Mouse (Mus musculus) small intestine, adult 2 months (tissue): ENCODE measurements around the gene Itpr3. TPM values are rescaled to one million over a fixed set of nuclear protein-coding genes. Genes with fewer than 3 reads are reported as not detected.

ENCODE experiments used
- H3K27ac ChIP-seq: fragments of 200-500 bp; 2 replicates; pipeline ENCODE4 v1.5.1; 2012; ENCODE audit warnings: low read depth, low read length, control low read depth, inconsistent platforms; ENCODE audit not compliant: insufficient read depth
- H3K27me3 ChIP-seq: fragments of 200-500 bp; 2 replicates; pipeline ENCODE4 v1.6.1; 2012; ENCODE audit warnings: mild to moderate bottlenecking, moderate library complexity, low read length, inconsistent platforms; ENCODE audit not compliant: control insufficient read depth, insufficient read depth
- H3K36me3 ChIP-seq: fragments of 200-500 bp; 2 replicates; pipeline ENCODE4 v1.6.1; 2012; ENCODE audit warnings: mild to moderate bottlenecking, low read length, control low read depth, inconsistent platforms; ENCODE audit not compliant: control insufficient read depth, insufficient read depth
- H3K4me1 ChIP-seq: fragments of 200-500 bp; 2 replicates; pipeline ENCODE4 v1.6.1; 2012; ENCODE audit warnings: low read length, inconsistent platforms, mixed read lengths; ENCODE audit not compliant: control insufficient read depth, insufficient read depth, insufficient read length
- H3K4me3 ChIP-seq: fragments of 200-500 bp; 2 replicates; pipeline ENCODE4 v1.5.1; 2012; ENCODE audit warnings: low read depth, mild to moderate bottlenecking, control low read depth, inconsistent platforms, low read length, moderate library complexity
- CTCF ChIP-seq: fragments of 200-500 bp; IDR thresholded peaks from 2 replicates; pipeline ENCODE4 v1.5.1; 2012; ENCODE audit warnings: low read depth, mild to moderate bottlenecking, control low read depth, inconsistent platforms, low read length, moderate library complexity, mixed read lengths; ENCODE audit not compliant: insufficient replicate concordance, insufficient read length; ENCODE audit errors: extremely low read depth
- POLR2A ChIP-seq: fragments of 200-500 bp; IDR thresholded peaks from 2 replicates; pipeline ENCODE4 v1.6.1; 2012; ENCODE audit warnings: low read depth, mild to moderate bottlenecking, control low read depth, inconsistent platforms, low read length, moderate library complexity
- WGBS: fragments of 180-500 bp; shearing (Covaris S2); methylation state at CpG from one replicate; pipeline ENCODE4 v1.1.7; 2018; 5-methylcytosine and 5-hydroxymethylcytosine counted together
- polyA plus RNA-seq: library from polyadenylated mRNA; depleted of rRNA; stranded (reverse); fragments of >200 nt; gene quantifications from 2 replicates; pipeline ENCODE4 v1.2.3, GENCODE M21; 2012

Gene Itpr3
- polyA plus RNA-seq, 1 experiment = 66.7 TPM

- no peak overlapping the region for H3K27ac ChIP-seq
- 82% methylated on average over 9 of the region's 9 CpGs for WGBS
- peaks cover 6% of the 10 kb centered on the region for H3K4me1 ChIP-seq
Measured at GRCm38 (mm10) chr17:27138396-27138795, 81.3 kb downstream of the Itpr3 start.

DNA sequence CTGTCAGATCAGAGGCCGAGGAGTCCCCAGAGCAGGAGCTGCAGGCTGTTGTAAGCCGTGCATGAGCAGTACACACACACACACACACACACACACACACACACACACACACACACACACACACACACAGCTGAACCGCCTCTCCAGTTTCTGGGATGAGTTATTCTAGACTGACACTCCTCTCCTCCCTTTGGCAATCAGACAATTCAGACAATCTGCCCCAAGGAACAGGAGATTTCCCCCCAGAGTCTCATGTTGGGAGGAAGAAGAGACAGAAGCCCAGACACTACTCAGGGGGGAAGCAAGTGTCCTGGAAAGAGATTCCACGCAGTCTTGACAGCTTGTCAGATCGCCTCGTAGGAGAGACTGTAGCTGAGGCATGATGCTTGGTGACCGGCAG is 82.2 kb downstream of the Itpr3 start:
- Histone ChIP-seq H3K4me3 (no peak overlapping the region), H3K27me3 (no peaks in the 10 kb centered on the region), H3K36me3 (no peaks in the 10 kb centered on the region), H3K27ac (no peak overlapping the region), H3K4me1 (0 out of 2 replicates have a peak, but pooled peaks cover 3% of the 10 kb centered on the region)
- TF ChIP-seq CTCF (no peak), POLR2A (no peak)
- 69% methylated on average over 7 of the region's 7 CpGs for WGBS

More at GRCm38 (mm10) chr17:27138396-27138795, 81.3 kb downstream of the Itpr3 start:
- H3K27me3 ChIP-seq = no peaks in the 10 kb centered on the region
- H3K36me3 ChIP-seq = no peaks in the 10 kb centered on the region
- H3K4me3 ChIP-seq = no peak overlapping the region
- TF ChIP-seq CTCF (no peak), POLR2A (no peak)

DNA sequence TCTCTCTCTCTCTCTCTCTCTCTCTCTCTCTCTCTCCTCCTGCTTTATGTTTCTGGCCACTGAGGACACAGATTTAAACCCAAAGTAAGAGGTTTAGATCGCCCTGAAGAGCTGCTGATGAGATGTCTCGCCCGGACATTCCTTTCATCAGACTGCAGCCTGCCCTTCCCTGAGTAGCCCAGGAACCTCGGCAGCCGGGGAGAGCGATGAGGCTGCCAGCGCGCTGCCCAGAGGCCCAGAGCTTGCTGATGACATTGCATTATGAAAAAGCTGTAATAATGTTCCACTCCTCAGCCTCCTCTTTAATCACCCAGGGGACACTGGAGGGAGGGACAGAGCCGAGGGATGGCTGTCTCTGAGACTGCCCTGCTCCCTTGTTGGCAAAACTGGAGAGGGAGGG is 83.2 kb downstream of the Itpr3 start:
- TF ChIP-seq POLR2A = no peak
- TF ChIP-seq CTCF = no peak
- 77% methylated on average over 9 of the region's 9 CpGs for WGBS
- Histone ChIP-seq H3K27ac (no peak overlapping the region), H3K4me1 (0 out of 2 replicates have a peak, but pooled peaks cover 3% of the 10 kb centered on the region), H3K27me3 (no peaks in the 10 kb centered on the region), H3K4me3 (no peak overlapping the region), H3K36me3 (no peaks in the 10 kb centered on the region)

DNA sequence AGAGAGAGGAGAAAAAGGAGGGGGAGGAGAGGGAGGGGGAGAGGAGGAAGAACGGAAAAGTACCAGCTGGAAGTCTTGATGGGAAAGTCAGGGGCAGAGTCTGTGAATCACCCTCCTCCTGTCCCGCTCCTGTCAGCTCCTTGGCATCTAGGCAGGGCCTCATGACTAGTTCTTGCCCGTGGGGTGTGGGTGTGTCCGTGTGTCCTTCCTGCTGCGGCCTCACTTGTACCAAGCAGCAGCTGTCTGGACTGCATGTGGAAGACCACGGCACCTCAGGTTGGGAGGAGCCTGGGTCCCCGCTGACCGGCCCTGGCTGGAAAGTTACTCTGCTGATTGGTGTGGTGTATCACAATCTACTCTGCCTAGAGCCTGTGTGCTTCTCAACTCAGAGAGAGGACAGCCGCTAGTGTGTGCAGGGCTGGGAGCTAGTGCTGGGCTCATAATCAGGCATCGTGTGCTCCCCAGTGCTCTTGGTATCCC is 84.9 kb downstream of the Itpr3 start:
- H3K4me3 ChIP-seq = no peak overlapping the region
- 0 out of 2 replicates have a peak, but pooled peaks cover 3% of the 10 kb centered on the region for H3K4me1 ChIP-seq
- no peaks in the 10 kb centered on the region for H3K36me3 ChIP-seq
- WGBS = 13% methylated on average over 10 of the region's 10 CpGs
- TF ChIP-seq POLR2A = no peak
- TF ChIP-seq CTCF = no peak
- no peaks in the 10 kb centered on the region for H3K27me3 ChIP-seq
- H3K27ac ChIP-seq = no peak overlapping the region

- 64% methylated on average over 4 of the region's 4 CpGs for WGBS
- Histone ChIP-seq H3K4me3 (no peak overlapping the region), H3K36me3 (no peaks in the 10 kb centered on the region), H3K4me1 (0 out of 2 replicates have a peak, but pooled peaks cover 3% of the 10 kb centered on the region), H3K27ac (no peak overlapping the region), H3K27me3 (no peaks in the 10 kb centered on the region)
- no peak for TF ChIP-seq CTCF
- TF ChIP-seq POLR2A = no peak
Measured at GRCm38 (mm10) chr17:27144152-27144551, 87.0 kb downstream of the Itpr3 start.

DNA sequence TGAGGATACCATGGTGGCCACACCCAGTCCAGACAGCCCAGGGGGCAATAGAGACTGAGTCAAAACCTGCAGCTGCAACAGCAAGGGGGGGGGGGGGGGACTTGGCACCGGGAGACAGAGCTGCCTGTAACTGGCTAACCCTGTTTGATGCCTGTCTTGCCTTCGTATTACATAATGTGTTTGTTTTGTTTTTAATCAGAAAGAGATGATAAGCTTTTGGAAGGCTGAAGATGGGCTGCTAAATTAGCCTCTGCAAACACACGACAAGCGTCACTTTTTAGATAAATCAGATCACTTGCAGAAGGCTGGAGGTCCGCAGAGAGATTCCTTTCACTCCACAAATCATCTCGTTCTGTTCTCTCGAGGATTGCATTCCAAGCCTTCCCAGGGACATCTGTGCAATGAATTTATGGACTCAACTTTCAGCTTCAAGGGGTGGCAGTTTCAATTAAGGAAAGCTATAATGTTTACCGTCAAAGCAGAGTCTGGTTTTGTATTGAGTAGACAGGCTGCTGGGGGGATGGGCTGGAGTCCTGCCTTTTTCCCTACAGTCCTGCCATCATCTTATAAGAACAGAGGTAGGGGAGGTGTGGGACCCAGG is 89.3 kb downstream of the Itpr3 start:
- TF ChIP-seq POLR2A (no peak), CTCF (no peak)
- no peak overlapping the region for H3K27ac ChIP-seq
- H3K27me3 ChIP-seq = no peaks in the 10 kb centered on the region
- H3K36me3 ChIP-seq = no peaks in the 10 kb centered on the region
- H3K4me3 ChIP-seq = no peak overlapping the region
- H3K4me1 ChIP-seq = 0 out of 2 replicates have a peak, but pooled peaks cover 3% of the 10 kb centered on the region
- 8% methylated on average over 8 of the region's 8 CpGs for WGBS

DNA sequence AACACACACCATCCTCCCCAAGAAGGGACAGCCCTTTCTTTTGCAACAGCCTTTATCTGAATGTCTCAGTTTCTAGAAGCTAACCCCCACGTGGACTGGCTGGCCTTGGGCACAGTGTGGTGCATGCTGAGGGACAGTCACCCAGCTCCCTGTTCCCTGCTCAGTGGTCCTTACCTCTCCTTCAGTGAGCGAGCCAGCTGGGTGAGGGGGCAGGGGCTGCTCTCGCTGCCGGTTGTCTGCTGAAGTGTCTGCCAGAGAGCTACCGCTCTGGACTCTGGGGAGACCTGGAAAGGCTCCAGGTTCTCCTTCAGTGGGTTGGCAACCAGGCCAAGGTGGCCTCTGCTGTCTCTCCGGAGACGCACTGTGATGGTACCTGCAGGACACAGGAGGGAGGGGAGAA is 93.8 kb downstream of the Itpr3 start:
- H3K36me3 ChIP-seq = no peaks in the 10 kb centered on the region
- H3K27me3 ChIP-seq = no peaks in the 10 kb centered on the region
- no peaks in the 10 kb centered on the region for H3K4me1 ChIP-seq
- no peak overlapping the region for H3K27ac ChIP-seq
- 63% methylated on average over 7 of the region's 7 CpGs for WGBS
- H3K4me3 ChIP-seq = no peak overlapping the region
- no peak for TF ChIP-seq POLR2A
- no peak for TF ChIP-seq CTCF
